Mouse (Mus musculus) urinary bladder, postnatal 14 days (tissue): Measurements from ENCODE around the gene Vapa.
A peak's percentile ranks its signal among the peaks of the same experiment; 100 is the strongest.

Experiments used
- DNase-seq: peaks from one replicate; pipeline ENCODE4 v3.0.0; 2021; ENCODE audit warnings: low spot score

The Vapa gene

GRCm38 (mm10) chr17:65623130-65623529 lies 9.8 kb upstream of the Vapa start:
- no peak for DNase-seq

- DNase-seq: no peak
These were observed 5.1 kb upstream of the Vapa start for GRCm38 (mm10) chr17:65618431-65618830.

GRCm38 (mm10) chr17:65615678-65616077 lies 2.3 kb upstream of the Vapa start:
- DNase-seq: no peak

GRCm38 (mm10) chr17:65614431-65614830 lies 1.1 kb upstream of the Vapa start:
- DNase-seq: no peak

GRCm38 (mm10) chr17:65613142-65613462 lies 253 bp downstream of the Vapa start:
- no peak for DNase-seq

- DNase-seq: peak; percentile 32
These were observed 789 bp downstream of the Vapa start for GRCm38 (mm10) chr17:65612391-65613141.

GRCm38 (mm10) chr17:65611721-65612120 lies 1.6 kb downstream of the Vapa start:
- no peak for DNase-seq

- DNase-seq: no peak
These were observed 4.6 kb downstream of the Vapa start for GRCm38 (mm10) chr17:65608743-65609142.

GRCm38 (mm10) chr17:65608312-65608687 lies 5.1 kb downstream of the Vapa start:
- no peak for DNase-seq

- no peak for DNase-seq
These were observed 5.6 kb downstream of the Vapa start for GRCm38 (mm10) chr17:65607574-65608311.

GRCm38 (mm10) chr17:65606014-65606413 lies 7.3 kb downstream of the Vapa start:
- no peak for DNase-seq

- no peak for DNase-seq
These were observed 8.5 kb downstream of the Vapa start for GRCm38 (mm10) chr17:65604892-65605291.

GRCm38 (mm10) chr17:65604315-65604714 lies 9.0 kb downstream of the Vapa start:
- DNase-seq: no peak

GRCm38 (mm10) chr17:65597857-65598486 lies 15.4 kb downstream of the Vapa start:
- no peak for DNase-seq

- DNase-seq: no peak
These were observed 18.7 kb downstream of the Vapa start for GRCm38 (mm10) chr17:65594687-65595086.

GRCm38 (mm10) chr17:65586892-65587291 lies 26.5 kb downstream of the Vapa start:
- no peak for DNase-seq

- no peak for DNase-seq
These were observed 31.9 kb downstream of the Vapa start for GRCm38 (mm10) chr17:65581440-65581839.

GRCm38 (mm10) chr17:65579766-65580165 lies 33.6 kb downstream of the Vapa start:
- DNase-seq: no peak

- DNase-seq: no peak
These were observed 38.0 kb downstream of the Vapa start for GRCm38 (mm10) chr17:65575339-65575738.

GRCm38 (mm10) chr17:65574850-65575249 lies 38.5 kb downstream of the Vapa start:
- DNase-seq: no peak

GRCm38 (mm10) chr17:65571866-65572265 lies 41.5 kb downstream of the Vapa start:
- no peak for DNase-seq

- no peak for DNase-seq
These were observed 41.9 kb downstream of the Vapa start for GRCm38 (mm10) chr17:65571466-65571865.

GRCm38 (mm10) chr17:65564189-65564588 lies 49.2 kb downstream of the Vapa start:
- DNase-seq: no peak
